Mouse (Mus musculus): ENCODE data around the gene Kdelc2.

Gene Kdelc2

GRCm38 (mm10) chr9:53384873-53385272 is 1.0 kb downstream of the Kdelc2 start:
- no peak for DNase-seq (ENCODE audit: low read depth, low spot score)

GRCm38 (mm10) chr9:53387431-53387830 is 3.6 kb downstream of the Kdelc2 start:
- no peak for DNase-seq (ENCODE audit: low read depth, low spot score)

- no peak for DNase-seq (ENCODE audit: low read depth, low spot score)
Measured at GRCm38 (mm10) chr9:53389109-53389508, 5.3 kb downstream of the Kdelc2 start.

GRCm38 (mm10) chr9:53390136-53390535 is 6.3 kb downstream of the Kdelc2 start:
- DNase-seq (ENCODE audit: low read depth, low spot score) = no peak

- DNase-seq (ENCODE audit: low read depth, low spot score) = no peak
Measured at GRCm38 (mm10) chr9:53397685-53398387, 14.0 kb downstream of the Kdelc2 start.

- no peak for DNase-seq (ENCODE audit: low read depth, low spot score)
Measured at GRCm38 (mm10) chr9:53398388-53398700, 14.5 kb downstream of the Kdelc2 start.

- no peak for DNase-seq (ENCODE audit: low read depth, low spot score)
Measured at GRCm38 (mm10) chr9:53399537-53399936, 15.7 kb downstream of the Kdelc2 start.

- DNase-seq (ENCODE audit: low read depth, low spot score) = no peak
Measured at GRCm38 (mm10) chr9:53400696-53401095, 16.9 kb downstream of the Kdelc2 start.

GRCm38 (mm10) chr9:53401146-53401545 is 17.3 kb downstream of the Kdelc2 start:
- DNase-seq (ENCODE audit: low read depth, low spot score) = no peak

GRCm38 (mm10) chr9:53402291-53402711 is 18.5 kb downstream of the Kdelc2 start, which contains the start of gene 4930550C14Rik:
4930550C14Rik (plus strand) TSS chr9:53402325.
- no peak for DNase-seq (ENCODE audit: low read depth, low spot score)

GRCm38 (mm10) chr9:53402991-53403390 is 19.2 kb downstream of the Kdelc2 start:
- no peak for DNase-seq (ENCODE audit: low read depth, low spot score)

- DNase-seq (ENCODE audit: low read depth, low spot score) = no peak
Measured at GRCm38 (mm10) chr9:53404050-53404752, 20.4 kb downstream of the Kdelc2 start.

- no peak for DNase-seq (ENCODE audit: low read depth, low spot score)
Measured at GRCm38 (mm10) chr9:53404753-53405722, 21.2 kb downstream of the Kdelc2 start.

GRCm38 (mm10) chr9:53408548-53408947 is 24.7 kb downstream of the Kdelc2 start:
- no peak for DNase-seq (ENCODE audit: low read depth, low spot score)

GRCm38 (mm10) chr9:53408953-53409361 is 25.1 kb downstream of the Kdelc2 start:
- DNase-seq (ENCODE audit: low read depth, low spot score) = no peak

GRCm38 (mm10) chr9:53409427-53409826 is 25.6 kb downstream of the Kdelc2 start:
- no peak for DNase-seq (ENCODE audit: low read depth, low spot score)

GRCm38 (mm10) chr9:53422133-53422896 is 38.5 kb downstream of the Kdelc2 start:
- DNase-seq (ENCODE audit: low read depth, low spot score) = no peak

GRCm38 (mm10) chr9:53426726-53427125 is 42.9 kb downstream of the Kdelc2 start:
- DNase-seq (ENCODE audit: low read depth, low spot score) = no peak

- DNase-seq (ENCODE audit: low read depth, low spot score) = no peak
Measured at GRCm38 (mm10) chr9:53427638-53428037, 43.8 kb downstream of the Kdelc2 start.

GRCm38 (mm10) chr9:53435830-53436570 is 52.2 kb downstream of the Kdelc2 start:
- no peak for DNase-seq (ENCODE audit: low read depth, low spot score)

- DNase-seq (ENCODE audit: low read depth, low spot score) = no peak
Measured at GRCm38 (mm10) chr9:53450609-53451008, 66.8 kb downstream of the Kdelc2 start.

Measured in retina, adult 2 months (tissue).